Mouse (Mus musculus): ENCODE results near the gene Cd22.

- TF ChIP-seq CTCF (IDR thresholded peaks at IDR 0.05; ENCODE audit: control insufficient read depth, insufficient read depth, insufficient read length) (no peak), MAX (IDR thresholded peaks at IDR 0.05) (no peak), MYOD1 (IDR thresholded peaks at IDR 0.05; ENCODE audit: control insufficient read depth, insufficient read length, low read depth) (no peak)
Observed at GRCm38 (mm10) chr7:30920217-30920616, 40.1 kb upstream of the Cd22 start.

Data from C2C12 (cell line).